Mouse (Mus musculus): Measurements from ENCODE around the gene Setd1a.

DNA sequence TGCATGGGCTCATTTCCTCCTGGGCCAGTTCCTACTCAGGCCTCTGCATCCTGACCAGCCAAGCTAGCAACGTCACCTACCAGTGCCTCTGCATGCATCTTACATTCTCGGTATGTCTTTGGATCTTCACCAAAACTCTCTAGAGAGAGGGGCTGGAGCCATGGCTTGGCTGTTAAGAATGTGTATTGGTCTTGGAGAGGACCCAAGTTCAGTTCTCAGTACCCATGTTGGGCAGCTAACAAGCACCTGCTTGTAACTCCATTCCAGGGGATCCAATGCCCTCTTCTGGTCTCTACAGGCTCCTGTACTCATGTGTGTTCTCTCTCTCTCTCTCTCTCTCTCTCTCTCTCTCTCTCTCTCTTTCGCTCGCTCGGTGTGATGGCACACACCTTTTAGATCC lies 41.3 kb downstream of the Setd1a start:
- no peak for TF ChIP-seq CTCF (IDR thresholded peaks at IDR 0.05)
- no peak for TF ChIP-seq EP300 (IDR thresholded peaks at IDR 0.05)

Measured in lung, postnatal 0 days (tissue).